Mouse (Mus musculus) MEL (cell line): Measurements from ENCODE around the gene Thumpd1. TPM values are rescaled to one million over a fixed set of nuclear protein-coding genes. Genes with fewer than 3 reads are reported as not detected.
"Not testable (repeated sequence)": the region's sequence is repeated elsewhere in the genome, so short reads cannot be mapped to it uniquely, and the experiment has no call there.

Source experiments
- DNase-seq: peaks from one replicate; pipeline ENCODE4 v3.0.0; 2011; ENCODE audit warnings: low read depth, low spot score
- H3K27ac ChIP-seq: 2 replicates; pipeline ENCODE4 v1.5.1; 2012; ENCODE audit warnings: low read depth, mild to moderate bottlenecking, control low read depth, low read length, moderate library complexity; ENCODE audit not compliant: control insufficient read depth
- H3K27me3 ChIP-seq, 2 experiments: fragments of 150-350 bp in 1 of 2; sonication (generic) in 1 of 2; 2 replicates each; pipeline ENCODE4 v1.6.1; 2012; ENCODE audit warnings: low read length in 2 of 2, mild to moderate bottlenecking in 2 of 2, improper control_type of control experiment in 1 of 2, moderate library complexity in 1 of 2; ENCODE audit not compliant: insufficient read depth in 2 of 2, control insufficient read depth in 1 of 2
- H3K36me3 ChIP-seq, 2 experiments: 2 replicates each; pipeline ENCODE4 v1.6.1; 2012 to 2014; ENCODE audit warnings: low read length in 2 of 2, improper control_type of control experiment in 1 of 2, inconsistent platforms in 1 of 2, mild to moderate bottlenecking in 1 of 2; ENCODE audit not compliant: insufficient read depth in 2 of 2, control insufficient read depth in 1 of 2
- H3K4me1 ChIP-seq, 2 experiments: fragments of 150-350 bp in 1 of 2; sonication (generic) in 1 of 2; 2 replicates each; pipeline ENCODE4 v1.6.1; 2012; ENCODE audit warnings: low read length in 2 of 2, improper control_type of control experiment in 1 of 2, mild to moderate bottlenecking in 1 of 2; ENCODE audit not compliant: insufficient read depth in 2 of 2, control insufficient read depth in 1 of 2
- H3K4me3 ChIP-seq, 2 experiments: fragments of 150-350 bp in 1 of 2; sonication (generic) in 1 of 2; 2 replicates each; pipeline ENCODE4 v1.5.1; 2012; ENCODE audit warnings: low read depth in 2 of 2, low read length in 2 of 2, mild to moderate bottlenecking in 2 of 2, moderate library complexity in 2 of 2, control low read depth in 1 of 2, improper control_type of control experiment in 1 of 2; ENCODE audit not compliant: control insufficient read depth in 1 of 2, insufficient read depth in 1 of 2
- H3K79me2 ChIP-seq: 2 replicates; pipeline ENCODE4 v1.6.1; 2012; ENCODE audit warnings: mild to moderate bottlenecking, low read length, moderate library complexity; ENCODE audit not compliant: control insufficient read depth, poor library complexity, insufficient read depth
- H3K9ac ChIP-seq: 2 replicates; pipeline ENCODE4 v1.6.1; 2012; ENCODE audit warnings: low read depth, mild to moderate bottlenecking, control low read depth, low read length, moderate library complexity; ENCODE audit not compliant: control insufficient read depth, poor library complexity, severe bottlenecking
- H3K9me3 ChIP-seq: fragments of 150-350 bp; sonication (generic); replicated peaks from 2 replicates; pipeline ENCODE4 v1.6.1; 2012; ENCODE audit warnings: mild to moderate bottlenecking, low read length, improper control_type of control experiment, moderate library complexity; ENCODE audit not compliant: insufficient read depth
- BHLHE40 ChIP-seq: IDR thresholded peaks from 2 replicates; pipeline ENCODE4 v1.6.1; 2012; ENCODE audit warnings: low read depth, mild to moderate bottlenecking, inconsistent platforms, low read length, improper control_type of control experiment, borderline replicate concordance
- CHD1 ChIP-seq: IDR thresholded peaks from 2 replicates; pipeline ENCODE4 v1.6.1; 2012; ENCODE audit warnings: low read depth, mild to moderate bottlenecking, inconsistent platforms, low read length, improper control_type of control experiment
- CHD2 ChIP-seq: IDR thresholded peaks from 2 replicates; pipeline ENCODE4 v1.6.1; 2011; ENCODE audit warnings: low read length, improper control_type of control experiment
- CTCF ChIP-seq, 3 experiments: IDR thresholded peaks in 2 of 3; conservative IDR thresholded peaks in 1 of 3; 2 replicates each; pipeline ENCODE4 v1.5.1; 2011 to 2012; ENCODE audit warnings: low read length in 3 of 3, low read depth in 2 of 3, mild to moderate bottlenecking in 2 of 3, improper control_type of control experiment in 1 of 3, inconsistent platforms in 1 of 3, mixed read lengths in 1 of 3, moderate library complexity in 1 of 3; ENCODE audit not compliant: control insufficient read depth in 1 of 3, insufficient read depth in 1 of 3, poor library complexity in 1 of 3, severe bottlenecking in 1 of 3
- E2F4 ChIP-seq: IDR thresholded peaks from 2 replicates; pipeline ENCODE4 v1.6.1; 2011; ENCODE audit warnings: low read depth, low read length, improper control_type of control experiment, borderline replicate concordance
- KAT2A ChIP-seq: conservative IDR thresholded peaks from 2 replicates; pipeline ENCODE4 v1.6.1; 2012; ENCODE audit warnings: low read depth, low read length, improper control_type of control experiment, inconsistent platforms
- MAX ChIP-seq: IDR thresholded peaks from 2 replicates; pipeline ENCODE4 v1.6.1; 2011; ENCODE audit warnings: low read length, improper control_type of control experiment
- MEF2A ChIP-seq: IDR thresholded peaks from 2 replicates; pipeline ENCODE4 v1.6.1; 2014; ENCODE audit warnings: low read depth, mild to moderate bottlenecking, inconsistent platforms, low read length, improper control_type of control experiment; ENCODE audit not compliant: poor library complexity, insufficient replicate concordance, severe bottlenecking; ENCODE audit errors: extremely low read depth
- MXI1 ChIP-seq: IDR thresholded peaks from 2 replicates; pipeline ENCODE4 v1.6.1; 2011; ENCODE audit warnings: mild to moderate bottlenecking, low read depth, low read length, improper control_type of control experiment
- MYB ChIP-seq: IDR thresholded peaks from 2 replicates; pipeline ENCODE4 v1.6.1; 2011; ENCODE audit warnings: mild to moderate bottlenecking, low read depth, low read length, improper control_type of control experiment
- NRF1 ChIP-seq: IDR thresholded peaks from 2 replicates; pipeline ENCODE4 v1.6.1; 2014; ENCODE audit warnings: low read depth, mild to moderate bottlenecking, inconsistent platforms, low read length, improper control_type of control experiment, moderate library complexity; ENCODE audit not compliant: poor library complexity, insufficient read depth, severe bottlenecking
- POLR2A ChIP-seq, 2 experiments: IDR thresholded peaks; 2 replicates each; pipeline ENCODE4 v1.6.1; 2011 to 2012; ENCODE audit warnings: low read length in 2 of 2, mild to moderate bottlenecking in 2 of 2, control low read depth in 1 of 2, improper control_type of control experiment in 1 of 2, low read depth in 1 of 2, moderate library complexity in 1 of 2; ENCODE audit not compliant: control insufficient read depth in 1 of 2, insufficient read depth in 1 of 2, poor library complexity in 1 of 2
- POLR2AphosphoS2 ChIP-seq: IDR thresholded peaks from 2 replicates; pipeline ENCODE4 v1.6.1; 2011; ENCODE audit warnings: low read length, improper control_type of control experiment
- POLR2AphosphoS5 ChIP-seq: IDR thresholded peaks from 2 replicates; pipeline ENCODE4 v1.6.1; 2012; ENCODE audit warnings: low read depth, borderline replicate concordance, mild to moderate bottlenecking, inconsistent platforms, low read length, moderate library complexity, mixed read lengths
- RAD21 ChIP-seq: IDR thresholded peaks from 2 replicates; pipeline ENCODE4 v1.6.1; 2011; ENCODE audit warnings: mild to moderate bottlenecking, low read depth, low read length, improper control_type of control experiment
- SMC3 ChIP-seq: IDR thresholded peaks from 2 replicates; pipeline ENCODE4 v1.6.1; 2011; ENCODE audit warnings: low read depth, low read length, improper control_type of control experiment
- TAL1 ChIP-seq: IDR thresholded peaks from 2 replicates; pipeline ENCODE4 v1.6.1; 2012; ENCODE audit warnings: mild to moderate bottlenecking, inconsistent platforms, low read length, moderate library complexity, mixed read lengths
- TBP ChIP-seq: IDR thresholded peaks from 2 replicates; pipeline ENCODE4 v1.8.0; 2011; ENCODE audit warnings: low read depth, low read length, improper control_type of control experiment
- TCF12 ChIP-seq: IDR thresholded peaks from 2 replicates; pipeline ENCODE4 v1.6.1; 2014; ENCODE audit warnings: low read depth, mild to moderate bottlenecking, inconsistent platforms, low read length, improper control_type of control experiment, moderate library complexity
- UBTF ChIP-seq: IDR thresholded peaks from 2 replicates; pipeline ENCODE4 v1.6.1; 2012; ENCODE audit warnings: low read depth, mild to moderate bottlenecking, inconsistent platforms, low read length, improper control_type of control experiment, moderate library complexity, borderline replicate concordance; ENCODE audit not compliant: insufficient read depth
- ZC3H11A ChIP-seq: IDR thresholded peaks from 2 replicates; pipeline ENCODE4 v1.6.1; 2012; ENCODE audit warnings: low read depth, mild to moderate bottlenecking, inconsistent platforms, low read length, improper control_type of control experiment
- ZMIZ1 ChIP-seq: IDR thresholded peaks from 2 replicates; pipeline ENCODE4 v1.6.1; 2012; ENCODE audit warnings: low read depth, mild to moderate bottlenecking, inconsistent platforms, low read length, improper control_type of control experiment, moderate library complexity
- ZNF384 ChIP-seq: IDR thresholded peaks from 2 replicates; pipeline ENCODE4 v1.6.1; 2012; ENCODE audit warnings: low read depth, mild to moderate bottlenecking, inconsistent platforms, low read length, improper control_type of control experiment
- polyA plus RNA-seq, 2 experiments: library from polyadenylated mRNA; stranded (reverse) in 1 of 2; unstranded in 1 of 2; fragments of >175 nt in 1 of 2; fragments of >200 nt in 1 of 2; gene quantifications; 2 replicates each; pipeline versions ENCODE4 v1.2.1 to v1.2.4; 2012; ENCODE audit warnings: low replicate concordance in 2 of 2, low read depth in 1 of 2; ENCODE audit not compliant: insufficient read length in 2 of 2, insufficient read depth in 1 of 2, missing spikeins in 1 of 2
- total RNA-seq: library from RNA; depleted of rRNA; stranded (reverse); fragments of 300-350 nt; gene quantifications from 2 replicates; pipeline ENCODE4 v1.2.3, GENCODE M21; 2012

Thumpd1 gene
- total and polyA plus RNA-seq, 3 experiments = 56.4 to 67.5 TPM; not detected in 1

- DNase-seq = no peak
- Histone ChIP-seq H3K4me1 (no peaks in the 10 kb centered on the region), H3K79me2 (no peaks in the 10 kb centered on the region), H3K9ac (no peak overlapping the region), H3K36me3 (no peaks in the 10 kb centered on the region), H3K27me3 (no peaks in the 10 kb centered on the region), H3K27ac (no peak overlapping the region), H3K4me3 (no peak overlapping the region), H3K9me3 (no peaks in the 10 kb centered on the region)
- TF ChIP-seq POLR2AphosphoS5 (no peak), MAX (no peak), CHD1 (no peak), POLR2AphosphoS2 (no peak), TBP (no peak), ZNF384 (no peak), ZMIZ1 (no peak), TAL1 (no peak), NRF1 (no peak), CHD2 (no peak)
Observed at GRCm38 (mm10) chr7:119738877-119739276, 18.3 kb upstream of the Thumpd1 start.

- H3K9ac ChIP-seq = not testable (repeated sequence)
- DNase-seq = peak; percentile 45
- peak; percentile 55 for TF ChIP-seq RAD21
- peak; percentile 32 to 47 (median 40) for TF ChIP-seq CTCF (IDR thresholded peaks at IDR 0.05 in 2 of 3, conservative IDR thresholded peaks at IDR 0.05 in 1 of 3; ENCODE audit: control insufficient read depth in 1 of 3, insufficient read depth in 1 of 3, low read depth in 2 of 3, low read length in 3 of 3, poor library complexity in 1 of 3, severe bottlenecking in 1 of 3)
- peak; percentile 30 for TF ChIP-seq SMC3
- 0 out of 2 replicates have a peak, but pooled peaks have one; percentile 23 for TF ChIP-seq ZC3H11A
Observed at GRCm38 (mm10) chr7:119731262-119731661, 10.7 kb upstream of the Thumpd1 start.

GRCm38 (mm10) chr7:119727621-119728020, 7.0 kb upstream of the Thumpd1 start:
- Histone ChIP-seq H3K27ac (no peak overlapping the region), H3K36me3 (no peaks in the 10 kb centered on the region)
- TF ChIP-seq SMC3 (no peak), MXI1 (no peak), UBTF (no peak), TAL1 (no peak), MYB (no peak), POLR2AphosphoS5 (no peak), CTCF (IDR thresholded peaks at IDR 0.05 in 2 of 3, conservative IDR thresholded peaks at IDR 0.05 in 1 of 3; ENCODE audit: control insufficient read depth in 1 of 3, insufficient read depth in 1 of 3, low read depth in 2 of 3, low read length in 3 of 3, poor library complexity in 1 of 3, severe bottlenecking in 1 of 3) (no peak), RAD21 (no peak), E2F4 (no peak), KAT2A (no peak), MEF2A (no peak), POLR2A (IDR thresholded peaks at IDR 0.05; ENCODE audit: control insufficient read depth in 1 of 2, insufficient read depth in 1 of 2, low read depth in 1 of 2, low read length in 2 of 2, poor library complexity in 1 of 2) (no peak), CHD1 (no peak), BHLHE40 (no peak), TBP (no peak), NRF1 (no peak), TCF12 (no peak)
- TF ChIP-seq, all 39 proteins: peak for 0
- Histone ChIP-seq H3K9me3 (no peaks in the 10 kb centered on the region), H3K27me3 (peaks cover 1 to 5% of the 10 kb centered on the region in 2 experiments), H3K9ac (no peak overlapping the region), H3K4me3 (no peak overlapping the region), H3K4me1 (no peaks in the 10 kb centered on the region), H3K79me2 (no peaks in the 10 kb centered on the region)
- DNase-seq = no peak

More at GRCm38 (mm10) chr7:119731262-119731661, 10.7 kb upstream of the Thumpd1 start:
- H3K9me3 ChIP-seq, H3K4me1 ChIP-seq, H3K27me3 ChIP-seq, H3K36me3 ChIP-seq, H3K79me2 ChIP-seq, H3K4me3 ChIP-seq, H3K27ac ChIP-seq: not testable (repeated sequence)
